Mouse (Mus musculus): ENCODE measurements at regions not wholly inside any gene's neighbourhood (a gene's known extent, or its start where the extent isn't known, plus 50 kb on each side); places are given as distances from the start of the nearest gene placed in this dataset.

DNA sequence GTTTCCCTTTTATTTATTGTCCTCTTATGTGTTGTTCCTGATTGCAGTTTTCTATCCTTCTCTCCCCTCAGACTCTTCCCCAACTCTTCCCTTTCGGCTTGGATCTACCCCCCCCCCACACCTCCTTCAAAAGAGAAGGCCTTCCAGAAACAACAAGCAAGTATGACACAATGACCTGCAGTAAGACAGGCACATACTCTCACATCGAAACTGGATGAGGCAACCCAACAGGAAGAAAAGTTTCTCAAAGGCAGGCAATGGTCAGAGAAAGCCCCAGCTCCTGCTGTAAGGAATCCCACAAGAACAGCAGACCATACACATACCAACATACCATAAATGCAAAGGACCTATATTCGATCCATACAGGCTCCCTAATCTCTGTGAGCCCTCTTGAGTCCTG lies 535.8 kb upstream of the Zeb2 start:
- H3K4me3 ChIP-seq = no peak overlapping the region
- no peaks in the 10 kb centered on the region for H3K27me3 ChIP-seq (replicated peaks; ENCODE audit: low read depth, poor library complexity, severe bottlenecking)
- no peaks in the 10 kb centered on the region for H3K9me3 ChIP-seq
- DNase-seq (ENCODE audit: low spot score) = no peak
- H3K4me1 ChIP-seq = 0 out of 2 replicates have a peak, but pooled peaks cover 3% of the 10 kb centered on the region
- no peaks in the 10 kb centered on the region for H3K36me3 ChIP-seq (replicated peaks)
- no peak overlapping the region for H3K27ac ChIP-seq (replicated peaks)
- WGBS = 83% methylated on average over 3 of the region's 3 CpGs

DNA sequence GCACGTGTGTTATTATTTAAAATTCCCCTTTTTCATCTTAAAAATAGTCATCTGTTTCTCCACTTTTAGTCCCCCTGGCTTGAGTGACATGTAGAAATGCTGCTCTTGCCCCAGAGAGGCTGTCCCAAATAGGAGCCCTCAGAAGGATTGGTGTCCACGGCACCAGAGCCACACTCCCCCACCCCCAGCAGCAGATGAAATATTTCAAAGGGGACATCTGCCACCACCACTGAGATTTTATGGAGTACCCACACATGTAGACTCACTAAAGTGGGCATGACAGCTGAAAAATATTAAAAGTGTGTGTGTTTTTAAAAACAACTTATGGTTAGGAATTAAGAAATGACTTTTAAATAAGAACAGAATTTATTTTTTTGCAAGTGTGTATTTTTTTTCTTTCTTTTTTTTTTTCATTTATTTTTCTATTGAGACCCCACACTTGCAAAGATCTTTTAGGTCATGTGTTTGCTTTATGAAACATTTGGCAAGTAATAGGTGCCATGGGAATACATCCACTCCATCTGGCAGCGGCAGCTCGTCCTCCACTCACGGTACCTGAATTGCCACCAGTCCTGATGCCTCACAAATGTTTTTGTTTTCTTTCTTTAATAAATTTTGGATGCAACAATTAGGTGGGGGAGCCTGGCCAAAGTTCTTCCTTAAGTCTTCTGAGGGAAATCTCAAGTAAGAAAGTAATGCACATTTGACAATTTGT lies 533.2 kb upstream of the Zeb2 start:
- H3K36me3 ChIP-seq (replicated peaks) = no peaks in the 10 kb centered on the region
- H3K4me1 ChIP-seq = no peaks in the 10 kb centered on the region
- no peak overlapping the region for H3K4me3 ChIP-seq
- H3K27ac ChIP-seq (replicated peaks) = no peak overlapping the region
- no peaks in the 10 kb centered on the region for H3K27me3 ChIP-seq (replicated peaks; ENCODE audit: low read depth, poor library complexity, severe bottlenecking)
- H3K9me3 ChIP-seq = no peaks in the 10 kb centered on the region
- no peak for DNase-seq (ENCODE audit: low spot score)
- WGBS = 65% methylated on average over 5 of the region's 5 CpGs

DNA sequence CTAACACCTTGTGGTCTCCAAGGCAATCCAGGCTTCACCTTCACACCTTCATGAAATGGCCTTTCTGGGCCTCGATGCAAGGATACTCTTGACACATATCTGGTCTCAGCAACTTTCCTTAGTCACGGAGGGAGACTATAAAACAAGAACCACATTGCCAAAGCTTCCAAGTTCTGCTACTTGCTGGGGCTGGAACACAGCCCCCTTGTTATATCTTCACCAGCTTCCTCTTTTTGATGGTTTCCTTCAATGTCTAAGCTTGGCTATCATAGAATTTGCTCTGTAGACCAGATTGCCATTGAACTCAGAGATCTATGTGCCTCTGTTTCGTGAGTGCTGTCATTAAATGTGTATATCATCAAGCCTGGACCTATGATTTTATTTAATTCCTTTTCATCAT lies 530.7 kb upstream of the Zeb2 start:
- DNase-seq (ENCODE audit: low spot score) = no peak
- no peaks in the 10 kb centered on the region for H3K4me1 ChIP-seq
- H3K36me3 ChIP-seq (replicated peaks) = no peaks in the 10 kb centered on the region
- no peaks in the 10 kb centered on the region for H3K9me3 ChIP-seq
- WGBS = 88% methylated on average over 3 of the region's 3 CpGs
- H3K27me3 ChIP-seq (replicated peaks; ENCODE audit: low read depth, poor library complexity, severe bottlenecking) = no peaks in the 10 kb centered on the region
- no peak overlapping the region for H3K4me3 ChIP-seq
- no peak overlapping the region for H3K27ac ChIP-seq (replicated peaks)

DNA sequence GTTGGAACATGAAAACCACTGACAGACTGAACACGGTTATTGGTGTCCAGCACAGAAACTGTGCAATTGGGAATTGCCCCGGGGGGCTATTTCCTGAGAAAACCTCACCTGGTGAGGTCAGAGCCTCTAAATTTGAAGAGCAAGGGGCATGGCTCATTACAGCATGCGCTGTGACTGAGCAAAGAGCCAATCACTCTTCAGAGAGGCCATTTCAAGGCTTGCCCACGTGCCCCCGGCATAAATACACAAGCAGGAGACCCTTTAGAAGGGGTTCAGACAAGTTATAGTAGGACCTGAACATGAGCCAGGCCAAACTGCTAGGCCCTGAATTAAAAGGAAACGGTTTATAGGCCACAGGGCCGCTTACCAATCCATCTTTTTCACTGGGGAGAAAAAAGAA lies 512.9 kb upstream of the Zeb2 start:
- Histone ChIP-seq H3K4me3 (no peak overlapping the region), H3K27me3 (replicated peaks; ENCODE audit: low read depth, poor library complexity, severe bottlenecking) (no peaks in the 10 kb centered on the region), H3K27ac (replicated peaks) (no peak overlapping the region), H3K9me3 (no peaks in the 10 kb centered on the region), H3K4me1 (peaks cover 11% of the 10 kb centered on the region), H3K36me3 (replicated peaks) (no peaks in the 10 kb centered on the region)
- 54% methylated on average over 7 of the region's 7 CpGs for WGBS
- peak; percentile 56 for DNase-seq (ENCODE audit: low spot score)

DNA sequence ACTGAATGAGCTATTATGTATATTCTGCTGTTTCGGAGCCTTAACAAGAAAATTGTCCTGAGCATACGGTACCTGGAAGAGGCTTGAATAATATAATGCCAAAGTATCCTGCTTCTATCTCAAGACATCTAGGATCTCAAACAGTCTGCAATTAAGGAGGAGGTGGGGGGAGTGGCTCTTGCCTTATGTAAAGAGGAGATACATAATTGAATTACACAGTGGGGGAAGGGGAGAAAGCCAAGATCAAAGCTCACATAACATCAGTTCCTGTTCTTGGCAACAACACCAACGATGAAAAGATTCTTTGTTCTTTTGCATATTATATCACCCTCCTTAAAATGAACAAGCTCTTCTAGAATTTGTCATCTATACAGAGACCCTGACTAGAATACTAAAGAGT lies 512.4 kb upstream of the Zeb2 start:
- Histone ChIP-seq H3K9me3 (no peaks in the 10 kb centered on the region), H3K4me1 (peaks cover 11% of the 10 kb centered on the region)
- 55% methylated on average over 3 of the region's 3 CpGs for WGBS

DNA sequence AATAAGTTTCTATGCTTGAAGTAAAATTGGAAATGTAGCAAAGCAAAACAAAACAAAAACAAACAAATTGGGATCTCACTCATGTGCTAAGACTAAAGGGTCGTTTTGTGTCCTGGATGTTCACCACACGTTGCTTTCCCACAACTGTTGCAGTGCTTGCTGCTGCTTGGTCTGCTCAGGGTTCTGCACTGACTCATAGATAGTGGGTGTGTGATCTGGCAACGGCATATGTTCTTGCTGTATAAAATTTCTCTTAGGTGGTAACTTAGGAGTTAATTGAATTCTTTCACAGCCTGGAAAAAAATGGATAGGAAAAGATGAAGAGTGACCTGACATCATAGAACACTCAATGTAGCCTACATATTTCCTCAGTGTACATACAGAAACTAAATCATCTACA lies 505.9 kb upstream of the Zeb2 start:
- H3K36me3 ChIP-seq (replicated peaks) = no peaks in the 10 kb centered on the region
- H3K4me1 ChIP-seq = no peaks in the 10 kb centered on the region
- H3K27me3 ChIP-seq (replicated peaks; ENCODE audit: low read depth, poor library complexity, severe bottlenecking) = no peaks in the 10 kb centered on the region
- WGBS = 74% methylated on average over 3 of the region's 3 CpGs
- H3K9me3 ChIP-seq = no peaks in the 10 kb centered on the region
- no peak overlapping the region for H3K27ac ChIP-seq (replicated peaks)
- no peak overlapping the region for H3K4me3 ChIP-seq
- DNase-seq (ENCODE audit: low spot score) = no peak

More for the DNA sequence above, 512.4 kb upstream of the Zeb2 start:
- DNase-seq (ENCODE audit: low spot score) = no peak
- H3K36me3 ChIP-seq (replicated peaks) = no peaks in the 10 kb centered on the region
- H3K27ac ChIP-seq (replicated peaks) = no peak overlapping the region
- H3K27me3 ChIP-seq (replicated peaks; ENCODE audit: low read depth, poor library complexity, severe bottlenecking) = no peaks in the 10 kb centered on the region
- H3K4me3 ChIP-seq = no peak overlapping the region

DNA sequence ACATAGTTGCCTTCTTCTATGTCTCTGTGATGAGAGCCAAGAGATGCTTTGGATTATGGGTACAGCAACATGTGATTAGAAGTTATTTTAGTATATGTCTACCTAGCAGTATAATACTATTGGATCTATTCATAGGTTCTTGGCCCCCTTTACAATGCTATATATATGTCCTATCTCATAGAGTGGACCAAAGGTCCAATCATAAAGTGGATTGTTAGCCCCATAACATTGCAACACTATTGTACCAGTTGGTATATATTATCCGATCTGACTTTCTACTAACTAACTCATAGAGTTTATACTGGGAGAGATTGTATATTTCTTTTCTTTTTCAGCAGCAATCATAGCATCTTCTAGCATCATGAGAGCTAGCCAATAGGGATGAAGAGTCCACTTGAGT lies 491.7 kb upstream of the Zeb2 start:
- 95% methylated on average over 1 of the region's 1 CpGs for WGBS
- DNase-seq (ENCODE audit: low spot score) = no peak
- no peaks in the 10 kb centered on the region for H3K36me3 ChIP-seq (replicated peaks)
- no peak overlapping the region for H3K27ac ChIP-seq (replicated peaks)
- H3K27me3 ChIP-seq (replicated peaks; ENCODE audit: low read depth, poor library complexity, severe bottlenecking) = no peaks in the 10 kb centered on the region
- H3K4me1 ChIP-seq = no peaks in the 10 kb centered on the region
- no peak overlapping the region for H3K4me3 ChIP-seq
- no peaks in the 10 kb centered on the region for H3K9me3 ChIP-seq

DNA sequence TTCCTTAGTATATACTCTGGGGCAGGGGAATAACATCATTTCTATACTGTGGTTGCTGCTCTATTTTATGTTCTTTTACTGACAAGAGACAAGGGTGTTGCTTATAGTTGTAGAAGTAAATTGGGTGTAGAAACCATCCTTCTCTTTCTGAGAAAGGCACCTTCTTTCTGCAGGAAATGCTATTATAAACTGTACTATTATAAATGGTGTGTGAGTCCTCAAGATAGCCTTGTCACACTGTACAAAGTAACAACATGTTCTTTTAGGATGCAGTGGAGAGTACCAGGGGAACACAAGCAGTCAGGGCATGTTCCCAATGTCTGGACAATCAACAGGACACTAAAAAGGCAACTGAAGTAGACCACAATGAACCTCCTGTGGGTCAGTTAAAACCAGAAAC lies 490.2 kb upstream of the Zeb2 start:
- Histone ChIP-seq H3K36me3 (replicated peaks) (no peaks in the 10 kb centered on the region), H3K27ac (replicated peaks) (no peak overlapping the region), H3K4me1 (no peaks in the 10 kb centered on the region), H3K27me3 (replicated peaks; ENCODE audit: low read depth, poor library complexity, severe bottlenecking) (no peaks in the 10 kb centered on the region), H3K4me3 (no peak overlapping the region), H3K9me3 (no peaks in the 10 kb centered on the region)
- no peak for DNase-seq (ENCODE audit: low spot score)

DNA sequence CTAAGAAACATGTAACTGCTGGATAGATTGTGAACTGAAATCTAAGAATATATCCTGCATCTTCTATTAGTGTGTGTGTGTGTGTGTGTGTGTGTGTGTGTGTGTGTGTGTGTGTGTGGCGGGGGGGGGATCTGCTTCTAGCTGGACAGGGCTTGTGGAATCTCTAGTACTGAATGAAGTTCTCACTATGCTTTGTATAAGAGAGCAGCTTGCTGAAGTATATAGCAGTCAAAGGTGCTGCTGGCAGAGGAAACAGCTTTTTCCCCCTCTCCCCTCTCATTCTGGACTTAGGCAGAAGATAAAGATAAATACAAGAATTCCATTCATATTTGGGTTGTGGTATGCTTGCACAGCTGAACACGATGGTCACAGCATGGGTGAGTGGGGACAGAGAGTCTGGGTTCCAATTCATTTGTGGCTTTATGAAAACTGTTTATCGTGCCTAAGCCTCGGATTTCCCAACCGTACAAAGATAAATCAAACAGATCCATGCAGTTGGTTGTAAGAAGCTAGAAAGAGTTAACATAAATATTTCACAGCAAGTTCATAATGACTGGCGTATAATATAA lies 484.2 kb upstream of the Zeb2 start:
- no peak for DNase-seq (ENCODE audit: low spot score)
- no peaks in the 10 kb centered on the region for H3K4me1 ChIP-seq
- H3K36me3 ChIP-seq (replicated peaks) = no peaks in the 10 kb centered on the region
- no peaks in the 10 kb centered on the region for H3K27me3 ChIP-seq (replicated peaks; ENCODE audit: low read depth, poor library complexity, severe bottlenecking)
- no peak overlapping the region for H3K27ac ChIP-seq (replicated peaks)
- 78% methylated on average over 6 of the region's 6 CpGs for WGBS
- no peak overlapping the region for H3K4me3 ChIP-seq
- no peaks in the 10 kb centered on the region for H3K9me3 ChIP-seq

DNA sequence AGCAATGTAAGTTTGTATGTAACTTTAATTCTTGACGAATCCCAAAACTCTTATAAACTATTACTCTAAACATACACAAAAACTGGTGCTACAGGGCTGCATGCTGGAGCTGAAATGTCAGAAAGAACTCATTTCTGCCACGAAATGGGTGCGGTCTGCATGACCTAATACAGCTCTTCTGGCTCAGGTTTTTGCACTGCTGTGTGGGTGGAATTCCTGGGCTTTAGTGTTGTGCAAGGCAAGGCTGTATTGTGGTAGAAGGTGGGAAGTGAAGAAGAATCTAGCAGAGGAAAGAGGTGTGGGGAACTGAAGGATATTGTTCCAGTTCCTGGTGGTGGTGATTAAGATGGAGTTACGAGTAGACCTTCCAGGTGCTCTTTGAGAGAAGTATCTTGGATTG lies 476.6 kb upstream of the Zeb2 start:
- WGBS = 88% methylated on average over 4 of the region's 4 CpGs
- Histone ChIP-seq H3K27ac (replicated peaks) (no peak overlapping the region), H3K4me1 (no peaks in the 10 kb centered on the region), H3K27me3 (replicated peaks; ENCODE audit: low read depth, poor library complexity, severe bottlenecking) (no peaks in the 10 kb centered on the region), H3K36me3 (replicated peaks) (no peaks in the 10 kb centered on the region), H3K4me3 (no peak overlapping the region), H3K9me3 (no peaks in the 10 kb centered on the region)
- no peak for DNase-seq (ENCODE audit: low spot score)

DNA sequence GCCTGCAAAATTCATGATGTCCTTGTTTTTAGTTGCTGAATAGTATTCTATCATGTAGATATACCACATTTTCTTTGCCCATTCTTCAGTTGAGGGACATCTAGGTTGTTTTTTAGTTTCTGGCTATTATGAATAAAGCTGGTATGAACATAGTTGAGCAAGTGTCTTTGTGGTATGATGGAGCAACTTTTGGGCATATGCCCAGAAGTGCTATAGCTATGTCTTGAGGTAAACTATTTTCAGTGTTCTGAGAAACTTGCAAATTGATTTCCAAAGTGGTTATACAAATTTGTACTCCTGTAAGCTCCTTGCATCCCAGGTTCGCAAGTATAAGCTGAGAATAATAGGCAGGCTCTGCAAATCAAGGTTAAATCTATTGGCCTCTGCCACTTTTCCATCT lies 473.8 kb upstream of the Zeb2 start:
- Histone ChIP-seq H3K4me3 (no peak overlapping the region), H3K36me3 (replicated peaks) (no peaks in the 10 kb centered on the region), H3K27ac (replicated peaks) (no peak overlapping the region), H3K27me3 (replicated peaks; ENCODE audit: low read depth, poor library complexity, severe bottlenecking) (no peaks in the 10 kb centered on the region), H3K4me1 (peaks cover 9% of the 10 kb centered on the region), H3K9me3 (no peaks in the 10 kb centered on the region)
- DNase-seq (ENCODE audit: low spot score) = no peak
- WGBS = 88% methylated on average over 1 of the region's 1 CpGs

DNA sequence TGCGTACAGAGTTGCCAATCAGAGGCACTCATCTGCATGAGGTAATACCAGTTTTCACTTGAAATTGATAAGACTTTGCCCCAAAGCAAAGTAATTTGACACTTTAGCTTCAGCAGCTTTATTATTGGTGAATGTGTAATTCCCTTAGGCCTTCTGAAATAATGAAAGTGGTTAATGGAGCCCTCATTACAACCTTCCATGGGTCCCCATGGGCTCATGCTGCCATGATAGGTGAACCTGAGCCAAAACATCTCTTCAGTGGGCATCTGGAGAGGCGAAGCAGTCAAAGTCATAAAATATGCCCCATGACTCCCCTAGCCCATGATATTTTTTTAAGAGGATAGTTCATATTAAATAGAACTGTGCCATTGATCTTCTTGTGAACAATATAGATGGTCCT lies 471.1 kb upstream of the Zeb2 start:
- Histone ChIP-seq H3K36me3 (replicated peaks) (no peaks in the 10 kb centered on the region), H3K27me3 (replicated peaks; ENCODE audit: low read depth, poor library complexity, severe bottlenecking) (no peaks in the 10 kb centered on the region), H3K4me3 (no peak overlapping the region), H3K9me3 (no peaks in the 10 kb centered on the region), H3K4me1 (peaks cover 9% of the 10 kb centered on the region), H3K27ac (replicated peaks) (no peak overlapping the region)
- 83% methylated on average over 2 of the region's 2 CpGs for WGBS
- DNase-seq (ENCODE audit: low spot score) = no peak

DNA sequence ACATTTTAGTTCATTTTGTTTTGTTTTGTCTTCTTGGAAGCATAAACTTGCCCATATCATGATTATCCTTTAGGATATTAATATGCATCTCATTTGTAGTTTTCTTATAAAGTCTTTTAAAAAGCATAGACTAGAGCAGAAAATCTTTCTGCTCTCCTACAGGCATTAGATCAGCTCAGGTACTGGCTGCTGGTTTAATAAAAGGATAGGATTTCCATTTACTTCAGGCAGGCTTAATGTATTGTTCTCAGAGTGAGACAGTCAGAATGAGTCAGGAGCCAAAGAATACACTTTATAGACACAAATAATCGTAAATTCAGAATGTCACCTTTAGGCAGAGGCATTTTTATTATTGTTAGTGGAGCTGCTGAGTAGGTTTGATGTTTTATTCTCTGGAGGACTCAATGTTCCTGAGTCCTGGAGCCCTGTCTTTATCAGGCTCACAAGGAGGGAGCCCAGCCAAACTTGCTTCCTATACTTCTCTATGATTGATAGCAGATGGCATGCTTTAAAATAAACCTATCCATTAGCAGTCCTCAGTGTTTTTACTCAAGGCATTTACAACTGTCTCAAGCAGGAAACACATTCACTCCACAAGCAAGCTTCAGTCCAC lies 469.5 kb upstream of the Zeb2 start:
- Histone ChIP-seq H3K4me3 (no peak overlapping the region), H3K27me3 (replicated peaks; ENCODE audit: low read depth, poor library complexity, severe bottlenecking) (no peaks in the 10 kb centered on the region), H3K9me3 (no peaks in the 10 kb centered on the region), H3K36me3 (replicated peaks) (no peaks in the 10 kb centered on the region), H3K27ac (replicated peaks) (no peak overlapping the region), H3K4me1 (peaks cover 9% of the 10 kb centered on the region)
- DNase-seq (ENCODE audit: low spot score) = no peak
- WGBS = 65% methylated on average over 1 of the region's 1 CpGs

Data from embryonic facial prominence, embryonic 10.5 days (tissue).